Mouse (Mus musculus) WW6 (cell line): ENCODE results near the gene Ucn.

Experiments
- DNase-seq: peaks from one replicate; pipeline ENCODE4 v3.0.0-alpha.2; 2013; ENCODE audit warnings: low read depth, low spot score

The Ucn gene

GRCm38 (mm10) chr5:31138241-31138967, at the start of gene Ucn:
TSS of gene Ucn (minus strand) at chr5:31138829.
- DNase-seq, result no peak

DNA sequence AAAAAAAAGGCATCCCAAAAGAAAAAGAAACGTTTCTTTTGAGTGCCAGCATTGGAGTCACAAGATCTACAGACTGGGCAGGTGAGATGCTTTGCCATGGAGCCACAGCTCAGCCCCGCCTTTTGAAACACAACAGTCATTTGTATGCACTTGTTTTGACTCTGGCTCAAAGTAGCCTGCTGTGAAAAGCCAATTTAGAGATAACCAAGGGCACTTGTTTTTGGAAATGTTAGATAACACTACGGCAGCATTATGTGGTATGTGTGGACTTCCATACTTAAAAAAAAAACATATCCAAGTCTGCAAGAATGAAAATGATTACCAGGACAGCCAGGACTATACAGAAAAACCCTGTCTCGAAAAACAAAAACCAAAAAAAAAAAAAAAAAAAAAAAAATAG, 45.0 kb upstream of the Ucn start:
- no peak for DNase-seq

- DNase-seq, result no peak
These were observed 42.6 kb upstream of the Ucn start for GRCm38 (mm10) chr5:31181183-31181770.

DNA sequence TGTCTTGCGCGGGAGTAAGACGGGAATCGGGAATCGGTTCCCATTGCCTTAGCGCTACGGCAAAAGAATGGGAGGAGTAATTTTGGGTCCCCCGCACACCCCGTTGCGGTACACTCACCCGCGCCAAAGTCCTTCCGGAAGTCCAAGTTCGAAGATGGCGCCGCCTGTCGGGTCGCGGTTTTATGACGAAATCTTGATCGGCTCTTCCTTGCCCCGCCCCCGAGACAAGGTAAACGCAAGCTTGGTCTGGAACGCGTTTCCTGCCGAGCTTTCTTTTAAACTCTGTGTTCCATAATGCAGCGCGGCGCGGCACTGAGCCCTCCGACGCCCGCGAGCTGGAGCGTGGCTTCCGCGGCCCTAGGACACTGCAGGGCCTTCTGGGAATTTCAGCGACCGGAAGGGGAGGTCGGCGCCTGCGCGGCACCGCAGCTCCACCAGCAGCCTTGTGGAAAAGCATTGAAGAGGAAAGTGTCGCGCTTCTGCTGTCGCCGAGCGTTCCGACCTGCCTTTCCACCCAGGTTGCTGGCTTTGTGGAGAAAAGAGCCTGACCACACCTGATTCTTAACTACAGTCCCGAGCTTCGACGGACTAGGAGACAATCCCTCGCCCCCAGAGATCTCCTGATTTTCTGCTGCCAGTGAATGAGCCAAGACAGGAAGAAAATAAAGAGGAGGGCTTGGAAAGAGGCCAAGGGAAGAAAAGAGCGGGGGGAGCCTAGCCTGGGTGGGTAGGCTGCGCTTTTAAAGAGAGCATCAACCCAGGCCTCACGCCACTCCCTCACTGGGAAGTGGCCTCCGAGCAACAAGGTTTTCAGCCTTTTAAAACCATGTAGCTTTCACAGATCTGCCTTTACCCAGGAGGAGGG, 41.4 kb upstream of the Ucn start, which contains the start of the genes Gm29609 and Gtf3c2:
Gm29609 (minus strand) TSS at position 146 of the 865 bp plus-strand sequence.
Gtf3c2 (minus strand) TSS at position 379 of the 865 bp plus-strand sequence.
- peak; percentile 93 for DNase-seq

GRCm38 (mm10) chr5:31179301-31179765, 40.7 kb upstream of the Ucn start:
- DNase-seq, result no peak

DNA sequence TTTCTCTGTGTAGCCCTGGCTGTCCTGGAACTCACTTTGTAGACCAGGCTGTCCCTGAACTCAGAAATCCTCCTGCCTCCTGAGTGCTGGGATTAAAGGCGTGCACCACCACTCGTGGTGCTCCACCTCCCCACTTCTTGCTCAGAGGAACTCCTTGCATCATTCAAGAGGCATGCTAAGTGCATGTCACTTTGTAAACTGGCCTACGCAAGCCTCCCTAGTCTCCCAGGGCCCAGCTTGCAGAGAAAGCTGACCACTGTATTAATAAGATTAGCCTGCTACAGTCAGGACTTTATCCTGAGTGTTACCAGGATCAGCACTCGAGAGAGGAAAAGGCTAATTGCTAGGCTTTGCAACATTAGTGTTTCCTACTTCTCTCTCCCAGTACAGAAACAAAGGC, 30.0 kb upstream of the Ucn start:
- no peak for DNase-seq

GRCm38 (mm10) chr5:31164878-31165277, 26.2 kb upstream of the Ucn start:
- DNase-seq, result no peak

- no peak for DNase-seq
These were observed 23.8 kb upstream of the Ucn start for GRCm38 (mm10) chr5:31162462-31162861.

DNA sequence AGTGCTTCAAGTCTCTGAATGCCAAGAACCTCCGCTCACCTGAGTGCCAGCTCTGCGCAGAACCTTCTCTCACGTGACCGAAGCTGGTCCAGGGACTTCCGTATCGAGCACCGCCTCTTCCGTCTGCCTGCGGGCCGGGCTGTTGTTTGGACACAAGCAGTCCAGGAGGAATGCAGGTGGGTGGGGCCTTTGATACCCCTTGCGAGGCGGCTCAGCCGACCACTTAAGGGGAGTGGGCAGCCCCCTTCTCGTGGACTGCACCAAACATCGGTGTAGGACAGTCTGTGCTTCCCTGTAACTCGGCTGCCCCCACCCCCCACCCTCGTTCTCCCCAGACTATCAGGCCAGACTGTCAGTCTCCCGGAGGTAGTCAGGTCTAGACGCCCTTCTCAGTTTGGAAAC, 15.5 kb upstream of the Ucn start, which contains the start of gene Mpv17:
Mpv17 (minus strand) TSS at position 100 of the 402 bp plus-strand sequence.
- peak; percentile 67 for DNase-seq

- DNase-seq, result no peak
These were observed 15.0 kb upstream of the Ucn start for GRCm38 (mm10) chr5:31153516-31154151.

GRCm38 (mm10) chr5:31151746-31152145, 13.1 kb upstream of the Ucn start:
- DNase-seq, result no peak

DNA sequence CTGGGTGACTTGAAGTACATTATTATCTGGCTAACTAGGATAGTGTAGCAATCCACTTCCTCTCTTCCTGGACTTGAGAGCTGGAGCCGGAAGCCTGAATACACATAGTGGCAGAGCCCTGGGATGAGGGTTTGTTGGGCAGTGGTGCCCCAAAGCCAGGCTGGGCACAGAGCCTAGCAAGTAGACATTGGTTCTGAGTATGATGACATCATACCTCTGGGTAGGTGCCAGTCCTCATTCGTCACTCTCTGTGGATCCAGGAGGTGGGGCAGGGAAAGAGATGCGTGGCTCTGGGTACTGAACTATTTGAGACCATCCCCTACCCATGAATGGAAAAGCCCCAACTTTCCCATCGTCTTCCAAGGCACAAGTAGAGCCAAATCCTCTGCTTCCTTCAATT, 11.2 kb upstream of the Ucn start:
- DNase-seq, result no peak

GRCm38 (mm10) chr5:31138968-31139425, 368 bp upstream of the Ucn start:
- no peak for DNase-seq

GRCm38 (mm10) chr5:31137658-31138057, 971 bp downstream of the Ucn start:
- DNase-seq, result no peak

- no peak for DNase-seq
These were observed 1.8 kb downstream of the Ucn start for GRCm38 (mm10) chr5:31136730-31137424.

DNA sequence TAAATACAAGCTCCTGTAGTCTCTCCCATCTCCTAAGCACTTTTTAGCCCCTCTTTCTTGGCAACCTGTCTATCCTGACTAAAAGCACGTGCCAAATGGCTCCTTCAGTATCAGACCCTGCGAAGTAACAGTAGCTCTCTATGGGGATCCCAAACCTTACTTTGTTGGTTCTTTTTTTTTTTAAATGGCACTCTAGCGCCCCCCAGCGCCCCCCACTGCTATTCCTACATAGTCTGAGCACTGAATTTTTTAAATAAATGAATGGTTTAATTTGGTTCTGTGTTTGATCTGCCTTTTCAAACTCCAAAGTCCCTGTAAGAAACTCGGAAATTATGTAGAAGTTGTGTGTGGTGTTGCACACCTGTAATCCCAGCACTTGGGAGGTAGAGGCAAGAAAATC, 12.6 kb downstream of the Ucn start:
- DNase-seq, result no peak

- no peak for DNase-seq
These were observed 15.1 kb downstream of the Ucn start for GRCm38 (mm10) chr5:31123481-31123880.

DNA sequence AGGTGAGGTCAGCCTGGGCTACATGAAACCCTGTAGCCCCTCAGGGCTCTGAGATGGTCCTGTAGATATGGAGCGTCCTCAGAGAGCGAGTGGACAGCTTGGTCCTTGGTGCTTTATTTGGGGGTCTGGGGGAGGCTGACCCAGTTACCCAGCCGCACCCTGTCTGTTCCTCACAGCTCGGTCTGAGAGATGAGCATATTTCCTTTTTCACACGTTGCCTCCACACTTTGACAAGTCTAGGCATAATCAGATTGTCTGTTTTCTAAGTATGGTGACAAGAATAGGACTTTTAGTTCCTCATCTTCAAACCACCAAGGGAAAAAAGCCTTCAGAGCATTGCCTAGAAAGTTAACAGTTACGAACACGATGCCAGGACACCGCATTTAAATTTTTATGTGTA, 17.5 kb downstream of the Ucn start:
- DNase-seq, result no peak

DNA sequence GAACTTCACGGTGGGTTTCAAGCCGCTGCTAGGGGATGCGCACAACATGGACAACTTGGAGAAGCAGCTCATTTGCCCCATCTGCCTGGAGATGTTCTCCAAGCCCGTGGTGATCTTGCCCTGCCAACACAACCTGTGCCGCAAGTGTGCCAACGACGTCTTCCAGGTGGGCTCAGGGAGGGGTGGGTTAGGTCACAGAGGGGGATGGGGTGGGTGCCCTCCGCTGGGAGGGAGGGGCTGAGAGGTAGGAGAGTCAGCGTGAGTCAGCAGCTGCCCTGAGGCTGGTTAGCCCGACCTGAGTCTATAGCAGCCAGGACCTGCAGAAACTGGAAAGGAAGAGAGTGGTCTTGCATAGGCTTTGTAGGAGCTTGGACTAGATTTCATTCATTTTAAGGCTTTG, 21.7 kb downstream of the Ucn start:
- DNase-seq, result no peak

DNA sequence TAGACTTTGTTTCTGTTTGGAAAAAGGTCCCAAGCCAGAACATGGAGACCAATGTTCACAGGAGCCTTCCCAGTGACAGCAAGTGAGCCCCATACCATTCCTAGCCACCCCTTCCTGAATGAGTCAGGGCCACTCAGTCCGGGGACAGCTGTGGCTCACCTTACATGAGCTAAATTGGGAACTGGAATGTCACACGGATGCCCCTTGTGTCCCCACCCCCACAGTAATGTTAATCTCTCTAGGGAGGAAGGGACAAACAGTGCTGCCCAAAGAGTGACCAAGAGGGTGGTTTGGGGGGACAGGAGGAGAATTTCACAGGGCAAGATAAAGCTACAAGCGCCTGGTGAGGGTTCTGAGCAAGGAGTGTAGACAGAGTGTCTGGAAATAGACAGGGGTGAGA, 22.3 kb downstream of the Ucn start, which contains the start of gene Trim54:
Trim54 (plus strand) TSS at position 359 of the 400 bp plus-strand sequence.
- DNase-seq, result no peak

GRCm38 (mm10) chr5:31110781-31111180, 27.8 kb downstream of the Ucn start:
- no peak for DNase-seq
